8 mouse cellular contexts compared by ENCODE assay signal in genomic region chr5:120517552-120517951, GRCm38 (mm10). TPM values are rescaled to one million over a fixed set of nuclear protein-coding genes. Genes with fewer than 3 reads are reported as not detected.
DNase-seq lines count a peak whose midpoint lies in the region; ATAC-seq and TF ChIP-seq lines count a peak whose summit lies in the region.
"Had no signal": no experiment of that assay in that cellular context is flagged by ENCODE, and none has a peak within 500 bp of the region (broad histone marks: within the 10 kb centered on the region; RNA-seq: fewer than 3 reads in every experiment).

No protein-coding gene starts in this region.

- peaks cover 6% of the 10 kb centered on the region; the same call in 1 of the 2 replicates for H3K36me3 ChIP-seq in spleen, adult 2 months (ENCODE audit: control insufficient read depth, insufficient read depth, low read length)
- no peaks in the 10 kb centered on the region for H3K36me3 ChIP-seq in intestine, embryonic 16.5 days (ENCODE audit: control insufficient read depth, insufficient read depth, low read length)

- no peak for TF ChIP-seq CTCF in spleen, adult 2 months (IDR thresholded peaks at IDR 0.05; ENCODE audit: extremely low read depth, insufficient read depth, insufficient read length, insufficient replicate concordance)
- no peak for TF ChIP-seq CTCF in bone marrow macrophage, adult 2 months (IDR thresholded peaks at IDR 0.05; ENCODE audit: low read depth, low read length)

- H3K9me3 ChIP-seq in intestine, embryonic 16.5 days (ENCODE audit: control insufficient read depth, low read length), result no peaks in the 10 kb centered on the region

- ATAC-seq in intestine, embryonic 16.5 days, result no peak

- 65% methylated on average over 9 of the region's 9 CpGs for WGBS in spleen, adult 2 months
- 47% methylated on average over 9 of the region's 9 CpGs for WGBS in intestine, embryonic 16.5 days

- H3K27me3 ChIP-seq in spleen, adult 2 months (ENCODE audit: control insufficient read depth, insufficient read depth, low read length), result no peaks in the 10 kb centered on the region
- no peaks in the 10 kb centered on the region for H3K27me3 ChIP-seq in intestine, embryonic 16.5 days (replicated peaks; ENCODE audit: control insufficient read depth, insufficient read depth, low read length)

- TF ChIP-seq POLR2A in spleen, adult 2 months (IDR thresholded peaks at IDR 0.05; ENCODE audit: low read depth, low read length), result no peak
- no peak for TF ChIP-seq POLR2A in bone marrow macrophage, adult 2 months (IDR thresholded peaks at IDR 0.05; ENCODE audit: borderline replicate concordance, low read depth, low read length)

- no peaks in the 10 kb centered on the region; the same call in 1 of the 2 replicates for H3K4me1 ChIP-seq in spleen, adult 2 months (ENCODE audit: control insufficient read depth, insufficient read depth, insufficient read length)
- peaks cover 51% of the 10 kb centered on the region for H3K4me1 ChIP-seq in bone marrow macrophage, adult 2 months (ENCODE audit: control insufficient read depth, insufficient read depth, low read length)
- H3K4me1 ChIP-seq in intestine, embryonic 16.5 days (ENCODE audit: control insufficient read depth, insufficient read depth, low read length), result peaks cover 43% of the 10 kb centered on the region

- intact Hi-C loops in heart, postnatal 36 days (cut with DNase I), result loop anchor here (5.0 kb wide), 1 partner anchor 45 kb away; no protein-coding TSS in a partner anchor

- H3K4me2 ChIP-seq in intestine, embryonic 16.5 days (ENCODE audit: low read depth, low read length), result no peak overlapping the region

- DNase-seq in spleen, adult 2 months (ENCODE audit: low read depth in 1 of 2, low spot score in 2 of 2), result no peak
- no peak for DNase-seq in spleen, postnatal 4 days (ENCODE audit: low spot score in 2 of 2)
- DNase-seq in heart, postnatal 36 days, result peak; percentile 55 to 69
- DNase-seq in cerebellum, adult 11 months, result no peak
- no peak for DNase-seq in right cerebral cortex, postnatal 10 days (ENCODE audit: low spot score in 2 of 2)

- H3K9ac ChIP-seq in intestine, embryonic 16.5 days (ENCODE audit: low read depth, low read length), result no peak overlapping the region

- peak overlapping the region; percentile 63 for H3K27ac ChIP-seq in spleen, adult 2 months (ENCODE audit: insufficient read depth, low read length)
- H3K27ac ChIP-seq in bone marrow macrophage, adult 2 months (ENCODE audit: insufficient read depth, low read depth, low read length), result peak overlapping the region; percentile 91
- no peak overlapping the region for H3K27ac ChIP-seq in intestine, embryonic 16.5 days (ENCODE audit: low read length)

- H3K4me3 ChIP-seq in spleen, adult 2 months (ENCODE audit: extremely low read depth, insufficient read depth, insufficient read length), result no peak overlapping the region
- peak overlapping the region; percentile 35 for H3K4me3 ChIP-seq in bone marrow macrophage, adult 2 months (ENCODE audit: insufficient read depth, low read length)
- H3K4me3 ChIP-seq in intestine, embryonic 16.5 days (ENCODE audit: low read length), result no peak overlapping the region

RNA-seq across cellular contexts. Expression of gene Slc8b1, which starts 6.6 kb away (rescaled TPM):
- polyA plus RNA-seq in spleen, adult 2 months (2012; rRNA removed), result 52.0 and 56.4 TPM in 2 replicates
- polyA plus RNA-seq in bone marrow macrophage, adult 2 months (2012; ENCODE audit: insufficient read depth, insufficient read length, missing spikeins), result 73.1 and 79.4 TPM in 2 replicates
- total RNA-seq in heart, postnatal 36 days (2021), result 10 to 100 TPM; 12.5 to 13.9 TPM
- 6.9 and 7.6 TPM in 2 replicates for polyA plus RNA-seq in intestine, embryonic 16.5 days (2015; fragmentation: Nextera tagmentation; extraction: Ambion mirVana)

RNA-seq across cellular contexts. Expression of gene Plbd2, which starts 14.1 kb away (rescaled TPM):
- polyA plus RNA-seq in spleen, adult 2 months (2012; rRNA removed), result 34.7 and 35.6 TPM in 2 replicates
- polyA plus RNA-seq in bone marrow macrophage, adult 2 months (2012; ENCODE audit: insufficient read depth, insufficient read length, missing spikeins), result 46.8 and 55.1 TPM in 2 replicates
- 10 to 100 TPM; 37.3 to 49.8 TPM for total RNA-seq in heart, postnatal 36 days (2021)
- polyA plus RNA-seq in intestine, embryonic 16.5 days (2015; fragmentation: Nextera tagmentation; extraction: Ambion mirVana), result 43.9 and 46.9 TPM in 2 replicates

RNA-seq across cellular contexts. Expression of gene Sds, which starts 41.2 kb away (rescaled TPM):
- polyA plus RNA-seq in spleen, adult 2 months (2012; rRNA removed), result not detected in 2 replicates
- not detected in 2 replicates for polyA plus RNA-seq in bone marrow macrophage, adult 2 months (2012; ENCODE audit: insufficient read depth, insufficient read length, missing spikeins)
- 1 to 10 TPM; 1.2 to 2.2 TPM for total RNA-seq in heart, postnatal 36 days (2021)
- 0.18 and 0.37 TPM in 2 replicates for polyA plus RNA-seq in intestine, embryonic 16.5 days (2015; fragmentation: Nextera tagmentation; extraction: Ambion mirVana)
- total RNA-seq: hematopoietic stem cell, adult 5-6 weeks had no signal

RNA-seq across cellular contexts. Expression of gene Sdsl, which starts 44.9 kb away (rescaled TPM):
- 4.0 and 4.6 TPM in 2 replicates for polyA plus RNA-seq in spleen, adult 2 months (2012; rRNA removed)
- polyA plus RNA-seq in bone marrow macrophage, adult 2 months (2012; ENCODE audit: insufficient read depth, insufficient read length, missing spikeins), result not detected in 2 replicates
- total RNA-seq in heart, postnatal 36 days (2021), result 1 to 10 TPM; 8.3 to 9.1 TPM
- polyA plus RNA-seq in intestine, embryonic 16.5 days (2015; fragmentation: Nextera tagmentation; extraction: Ambion mirVana), result 19.9 and 20.2 TPM in 2 replicates

Comparison
In these comparisons a context has a peak if more than half of its experiments do, and no peak if none do; other contexts are left out.
1. DNase-seq: peak in heart, postnatal 36 days (2 of 2); none in spleen, adult 2 months (0 of 2), spleen, postnatal 4 days (0 of 2), cerebellum, adult 11 months (single experiment) and right cerebral cortex, postnatal 10 days (0 of 2).